Mouse (Mus musculus): ENCODE data around the gene Cdsn. TPM values are rescaled to one million over a fixed set of nuclear protein-coding genes. Genes with fewer than 3 reads are reported as not detected.

Cdsn gene
- total RNA-seq, 1 experiment: 1.1 TPM

GRCm38 (mm10) chr17:35594456-35594855 lies 42.5 kb downstream of the Cdsn start:
- TF ChIP-seq ZNF384 (IDR thresholded peaks at IDR 0.05; ENCODE audit: low read depth, low read length): no peak
- TF ChIP-seq ZC3H11A (IDR thresholded peaks at IDR 0.05; ENCODE audit: borderline replicate concordance, low read depth, low read length): no peak
- no peak for TF ChIP-seq HCFC1 (IDR thresholded peaks at IDR 0.05; ENCODE audit: borderline replicate concordance, insufficient read depth, low read length)
- no peak for TF ChIP-seq CHD2 (IDR thresholded peaks at IDR 0.05; ENCODE audit: low read depth, low read length)
- no peak for TF ChIP-seq MAFK (IDR thresholded peaks at IDR 0.05; ENCODE audit: insufficient read depth, low read depth, low read length)
- H3K27ac ChIP-seq (ENCODE audit: insufficient read depth, low read depth, low read length, poor library complexity, severe bottlenecking): no peak overlapping the region; the same call in 1 of the 2 replicates
- H3K36me3 ChIP-seq (ENCODE audit: control insufficient read depth, insufficient read depth, low read length, poor library complexity, severe bottlenecking): no peaks in the 10 kb centered on the region
- H3K4me3 ChIP-seq (ENCODE audit: insufficient read depth in 1 of 2, low read depth in 1 of 2, low read length in 2 of 2, poor library complexity in 1 of 2, severe bottlenecking in 1 of 2): no peak overlapping the region
- no peak overlapping the region for H3K9ac ChIP-seq (ENCODE audit: insufficient read depth, low read depth, low read length, poor library complexity, severe bottlenecking)
- no peaks in the 10 kb centered on the region for H3K9me3 ChIP-seq (ENCODE audit: control insufficient read depth, insufficient read depth, low read depth, low read length)
- no peak for DNase-seq (ENCODE audit: low read depth, low spot score)
- peaks cover 12 to 24% of the 10 kb centered on the region in 2 experiments; a peak in 3 of 4 replicates for H3K4me1 ChIP-seq (ENCODE audit: control insufficient read depth in 2 of 2, insufficient read depth in 2 of 2, low read length in 2 of 2, poor library complexity in 1 of 2)
- in situ Hi-C loops (cut with MboI; ENCODE audit: low sequenced_read_pairs in 2 of 2, unreplicated experiment in 2 of 2): no loop called here

DNA sequence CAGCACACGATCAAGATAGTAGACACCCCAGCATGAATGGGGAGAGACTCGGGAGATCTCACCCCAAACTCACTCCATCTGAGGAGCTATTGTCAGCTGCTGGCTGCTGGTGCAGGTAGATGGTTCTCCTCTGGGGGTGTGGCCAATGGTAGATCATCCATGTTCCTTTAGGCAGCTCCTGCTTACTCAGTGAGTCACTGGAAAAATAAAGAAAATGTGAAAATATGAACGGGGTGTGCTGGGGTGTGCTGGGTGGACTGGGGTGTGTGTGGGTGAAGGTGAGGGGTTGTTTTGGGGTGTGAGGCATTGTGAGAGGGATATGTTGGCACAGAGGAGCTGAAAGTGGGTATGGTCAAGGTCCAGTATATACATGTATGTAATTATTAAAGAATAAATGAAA lies 45.5 kb downstream of the Cdsn start:
- Histone ChIP-seq H3K36me3 (ENCODE audit: control insufficient read depth, insufficient read depth, low read length, poor library complexity, severe bottlenecking) (no peaks in the 10 kb centered on the region), H3K9ac (ENCODE audit: insufficient read depth, low read depth, low read length, poor library complexity, severe bottlenecking) (no peak overlapping the region), H3K4me3 (ENCODE audit: insufficient read depth in 1 of 2, low read depth in 1 of 2, low read length in 2 of 2, poor library complexity in 1 of 2, severe bottlenecking in 1 of 2) (no peak overlapping the region), H3K9me3 (ENCODE audit: control insufficient read depth, insufficient read depth, low read depth, low read length) (no peaks in the 10 kb centered on the region), H3K27ac (ENCODE audit: insufficient read depth, low read depth, low read length, poor library complexity, severe bottlenecking) (no peak overlapping the region), H3K4me1 (ENCODE audit: control insufficient read depth in 2 of 2, insufficient read depth in 2 of 2, low read length in 2 of 2, poor library complexity in 1 of 2) (peaks cover 10 to 11% of the 10 kb centered on the region in 2 experiments; a peak in 3 of 4 replicates)
- no peak for TF ChIP-seq ZC3H11A (IDR thresholded peaks at IDR 0.05; ENCODE audit: borderline replicate concordance, low read depth, low read length)
- in situ Hi-C loops (cut with MboI; ENCODE audit: low sequenced_read_pairs in 2 of 2, unreplicated experiment in 2 of 2): no loop called here
- no peak for DNase-seq (ENCODE audit: low read depth, low spot score)

GRCm38 (mm10) chr17:35601249-35601648 lies 49.3 kb downstream of the Cdsn start, which contains the start of gene Sfta2:
Gene Sfta2 (plus strand): TSS chr17:35601549.
- Histone ChIP-seq H3K4me1 (ENCODE audit: control insufficient read depth in 2 of 2, insufficient read depth in 2 of 2, low read length in 2 of 2, poor library complexity in 1 of 2) (no peaks in the 10 kb centered on the region), H3K36me3 (ENCODE audit: control insufficient read depth, insufficient read depth, low read length, poor library complexity, severe bottlenecking) (no peaks in the 10 kb centered on the region), H3K9me3 (ENCODE audit: control insufficient read depth, insufficient read depth, low read depth, low read length) (peaks cover 8% of the 10 kb centered on the region), H3K27ac (ENCODE audit: insufficient read depth, low read depth, low read length, poor library complexity, severe bottlenecking) (no peak within 1 kb of the TSS; the same call in 1 of the 2 replicates), H3K4me3 (ENCODE audit: insufficient read depth in 1 of 2, low read depth in 1 of 2, low read length in 2 of 2, poor library complexity in 1 of 2, severe bottlenecking in 1 of 2) (no peak within 1 kb of the TSS), H3K9ac (ENCODE audit: insufficient read depth, low read depth, low read length, poor library complexity, severe bottlenecking) (no peak within 1 kb of the TSS)
- DNase-seq (ENCODE audit: low read depth, low spot score): no peak
- in situ Hi-C loops (cut with MboI; ENCODE audit: low sequenced_read_pairs in 2 of 2, unreplicated experiment in 2 of 2): no loop called here
- TF ChIP-seq ZC3H11A (IDR thresholded peaks at IDR 0.05; ENCODE audit: borderline replicate concordance, low read depth, low read length) (no peak), CHD2 (IDR thresholded peaks at IDR 0.05; ENCODE audit: low read depth, low read length) (no peak), HCFC1 (IDR thresholded peaks at IDR 0.05; ENCODE audit: borderline replicate concordance, insufficient read depth, low read length) (no peak), ZNF384 (IDR thresholded peaks at IDR 0.05; ENCODE audit: low read depth, low read length) (no peak), MAFK (IDR thresholded peaks at IDR 0.05; ENCODE audit: insufficient read depth, low read depth, low read length) (no peak)

GRCm38 (mm10) chr17:35601736-35602354 lies 49.9 kb downstream of the Cdsn start:
- H3K27ac ChIP-seq (ENCODE audit: insufficient read depth, low read depth, low read length, poor library complexity, severe bottlenecking): no peak overlapping the region

More at GRCm38 (mm10) chr17:35601736-35602354, 49.9 kb downstream of the Cdsn start:
- in situ Hi-C loops (cut with MboI; ENCODE audit: low sequenced_read_pairs in 2 of 2, unreplicated experiment in 2 of 2): no loop called here
- no peaks in the 10 kb centered on the region for H3K4me1 ChIP-seq (ENCODE audit: control insufficient read depth in 2 of 2, insufficient read depth in 2 of 2, low read length in 2 of 2, poor library complexity in 1 of 2)
- H3K4me3 ChIP-seq (ENCODE audit: insufficient read depth in 1 of 2, low read depth in 1 of 2, low read length in 2 of 2, poor library complexity in 1 of 2, severe bottlenecking in 1 of 2): no peak overlapping the region
- TF ChIP-seq ZNF384 (IDR thresholded peaks at IDR 0.05; ENCODE audit: low read depth, low read length) (no peak), ZC3H11A (IDR thresholded peaks at IDR 0.05; ENCODE audit: borderline replicate concordance, low read depth, low read length) (no peak), CHD2 (IDR thresholded peaks at IDR 0.05; ENCODE audit: low read depth, low read length) (no peak), HCFC1 (IDR thresholded peaks at IDR 0.05; ENCODE audit: borderline replicate concordance, insufficient read depth, low read length) (no peak), MAFK (IDR thresholded peaks at IDR 0.05; ENCODE audit: insufficient read depth, low read depth, low read length) (no peak)
- H3K9me3 ChIP-seq (ENCODE audit: control insufficient read depth, insufficient read depth, low read depth, low read length): peaks cover 8% of the 10 kb centered on the region
- no peaks in the 10 kb centered on the region for H3K36me3 ChIP-seq (ENCODE audit: control insufficient read depth, insufficient read depth, low read length, poor library complexity, severe bottlenecking)
- no peak overlapping the region for H3K9ac ChIP-seq (ENCODE audit: insufficient read depth, low read depth, low read length, poor library complexity, severe bottlenecking)
- DNase-seq (ENCODE audit: low read depth, low spot score): no peak

Other genes starting within 250 kb of the Cdsn start
- 0.11 TPM in 1 of 2 replicates, not detected in the other for gene H2-Q1, start 231.7 kb upstream of the Cdsn start, total RNA-seq (2012; rRNA removed)
- gene H2-Q2, start 209.9 kb upstream of the Cdsn start, total RNA-seq (2012; rRNA removed): 0.67 and 1.4 TPM in 2 replicates
- gene H2-Q4, start 172.5 kb upstream of the Cdsn start, total RNA-seq (2012; rRNA removed): 9.1 and 19.9 TPM in 2 replicates
- gene H2-Q6, start 127.3 kb upstream of the Cdsn start, total RNA-seq (2012; rRNA removed): 0.94 and 2.3 TPM in 2 replicates
- gene H2-Q7, start 113.0 kb upstream of the Cdsn start, total RNA-seq (2012; rRNA removed): 2.1 and 4.8 TPM in 2 replicates
- gene H2-Q10, start 82.0 kb upstream of the Cdsn start, total RNA-seq (2012; rRNA removed): 2.1 and 3.1 TPM in 2 replicates
- gene Pou5f1, start 46.1 kb upstream of the Cdsn start, total RNA-seq (2012; rRNA removed): 844 and 868 TPM in 2 replicates
- gene Tcf19, start 35.3 kb upstream of the Cdsn start, total RNA-seq (2012; rRNA removed): 7.6 and 10.5 TPM in 2 replicates
- 28.5 and 31.8 TPM in 2 replicates for gene Cchcr1, start 35.0 kb upstream of the Cdsn start, total RNA-seq (2012; rRNA removed)
- gene Psors1c2, start 18.9 kb upstream of the Cdsn start, total RNA-seq (2012; rRNA removed): 4.3 and 8.9 TPM in 2 replicates
- gene 2300002M23Rik, start 15.3 kb downstream of the Cdsn start, total RNA-seq (2012; rRNA removed): 0.22 and 0.42 TPM in 2 replicates
- 0.53 TPM in 1 of 2 replicates, not detected in the other for gene Sfta2, start 49.4 kb downstream of the Cdsn start, total RNA-seq (2012; rRNA removed)
- gene Gm9573, start 74.5 kb downstream of the Cdsn start, total RNA-seq (2012; rRNA removed): not detected in 2 replicates
- 0.85 and 1.1 TPM in 2 replicates for gene Mucl3, start 91.6 kb downstream of the Cdsn start, total RNA-seq (2012; rRNA removed)
- 58.5 and 90.3 TPM in 2 replicates for gene Vars2, start 115.5 kb downstream of the Cdsn start, total RNA-seq (2012; rRNA removed)
- 75.3 and 83.0 TPM in 2 replicates for gene Gtf2h4, start 121.6 kb downstream of the Cdsn start, total RNA-seq (2012; rRNA removed)
- 46.0 and 78.8 TPM in 2 replicates for gene Ddr1, start 152.5 kb downstream of the Cdsn start, total RNA-seq (2012; rRNA removed)